Mouse (Mus musculus): Measurements from ENCODE around the gene Armh1.

- no peak for TF ChIP-seq POLR2A (IDR thresholded peaks at IDR 0.05; ENCODE audit: extremely low read depth, insufficient read depth, low read length)
- TF ChIP-seq CTCF (IDR thresholded peaks at IDR 0.05; ENCODE audit: extremely low read depth, insufficient read depth, low read length): no peak
Measured at GRCm38 (mm10) chr4:117278381-117279252, 26.7 kb upstream of the Armh1 start.
